Mouse (Mus musculus) embryonic fibroblast, embryonic 13.5 days (primary cell): ENCODE data around the gene Tmem235.
A peak's percentile ranks its signal among the peaks of the same experiment; 100 is the strongest.

Source experiments
- CTCF ChIP-seq: IDR thresholded peaks from 2 replicates; pipeline ENCODE4 v1.5.1; 2011; ENCODE audit warnings: mild to moderate bottlenecking, control low read depth, low read length, moderate library complexity, borderline replicate concordance; ENCODE audit not compliant: insufficient read depth
- POLR2A ChIP-seq: IDR thresholded peaks from 2 replicates; pipeline ENCODE4 v1.6.1; 2011; ENCODE audit warnings: low read depth, mild to moderate bottlenecking, control low read depth, low read length, moderate library complexity

- TF ChIP-seq CTCF (no peak), POLR2A (0 out of 2 replicates have a peak, but pooled peaks have one; percentile 16)
Measured at GRCm38 (mm10) chr11:117888168-117888852, 27.8 kb downstream of the Tmem235 start.
